ENCODE assay signal across 8 mouse cellular contexts in the genomic region with DNA sequence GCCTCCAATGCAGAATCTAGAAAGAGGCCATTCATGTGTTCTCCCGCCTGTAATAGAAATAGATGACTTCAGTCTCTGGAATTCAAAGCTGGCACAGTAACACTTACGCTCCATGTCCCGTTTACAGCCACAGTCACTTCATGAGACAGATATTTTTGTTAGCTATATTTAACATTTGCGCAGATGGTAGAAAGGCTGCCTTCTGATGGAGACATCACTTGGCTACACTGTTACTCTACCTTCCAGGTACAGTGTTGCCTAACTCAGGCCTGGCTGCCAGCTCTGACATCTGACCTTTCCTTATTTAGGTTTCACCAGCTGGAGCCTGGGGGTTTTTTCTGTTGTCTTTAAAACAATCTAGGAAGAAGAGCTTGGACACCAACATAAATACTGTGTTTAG. TPM values are rescaled to one million over a fixed set of nuclear protein-coding genes. Genes with fewer than 3 reads are reported as not detected.
A peak's percentile ranks its signal among the peaks of the same experiment; 100 is the strongest.
DNase-seq lines count a peak whose midpoint lies in the region; ATAC-seq lines count a peak whose summit lies in the region.

No protein-coding gene starts in this region.

- DNase-seq in cerebellum, adult 11-12 months, result peak; percentile 57
- DNase-seq in layer of hippocampus, adult 8-10 months (ENCODE audit: low spot score in 2 of 2), result peak; percentile 19 to 38
- DNase-seq in layer of hippocampus, adult 9-10 months (ENCODE audit: low spot score), result no peak
- DNase-seq in cerebellum, postnatal 36 days, result peak; percentile 29 to 43
- DNase-seq in left cerebral cortex, postnatal 25 days (ENCODE audit: low spot score in 2 of 2), result peak; percentile 42 to 79
- DNase-seq in kidney, adult 18-20 months, result no peak
- DNase-seq in spleen, adult 18-20 months, result no peak

- ATAC-seq in cerebellum, adult (ENCODE audit: insufficient number of reproducible peaks, low FRiP score, low TSS enrichment), result no peak

- intact Hi-C loops in left cerebral cortex, postnatal 25 days (cut with DNase I), result no loop called here

RNA-seq across cellular contexts. Expression of gene Txndc12, which starts 3.6 kb away (rescaled TPM):
- total RNA-seq in layer of hippocampus, adult 8-10 months (2022), result 10 to 100 TPM; 34.0 to 37.6 (median 35.6) TPM
- total RNA-seq in left cerebral cortex, postnatal 25 days (2021), result 10 to 100 TPM; 35.4 to 41.0 TPM

RNA-seq across cellular contexts. Expression of gene Btf3l4, which starts 4.6 kb away (rescaled TPM):
- 10 to 100 TPM; 67.2 to 94.4 (median 79.4) TPM for total RNA-seq in layer of hippocampus, adult 8-10 months (2022)
- total RNA-seq in left cerebral cortex, postnatal 25 days (2021), result 10 to 100 TPM; 82.7 to 86.9 TPM

RNA-seq across cellular contexts. Expression of gene Kti12, which starts 9.6 kb away (rescaled TPM):
- 10 to 100 TPM; 18.1 to 19.5 (median 18.8) TPM for total RNA-seq in layer of hippocampus, adult 8-10 months (2022)
- 10 to 100 TPM; 15.4 to 18.7 TPM for total RNA-seq in left cerebral cortex, postnatal 25 days (2021)

RNA-seq across cellular contexts. Expression of gene A730015C16Rik, which starts 10.4 kb away (rescaled TPM):
- total RNA-seq in layer of hippocampus, adult 8-10 months (2022), result under 1 TPM in 1 of 4 experiments, not detected in 3; 0.65 TPM
- total RNA-seq in left cerebral cortex, postnatal 25 days (2021), result not detected

RNA-seq across cellular contexts. Expression of gene Rab3b, which starts 40.8 kb away (rescaled TPM):
- 10 to 100 TPM; 63.2 to 71.1 (median 65.4) TPM for total RNA-seq in layer of hippocampus, adult 8-10 months (2022)
- 10 to 100 TPM; 90.0 to 96.0 TPM for total RNA-seq in left cerebral cortex, postnatal 25 days (2021)

Comparison
In these comparisons a context has a peak if more than half of its experiments do, and no peak if none do; other contexts are left out.
1. DNase-seq: peak in cerebellum, adult 11-12 months (single experiment), layer of hippocampus, adult 8-10 months (2 of 2), cerebellum, postnatal 36 days (2 of 2) and left cerebral cortex, postnatal 25 days (2 of 2); none in layer of hippocampus, adult 9-10 months (single experiment), kidney, adult 18-20 months (single experiment) and spleen, adult 18-20 months (0 of 2).